Mouse (Mus musculus): ENCODE results near the gene Zfp446. TPM values are rescaled to one million over a fixed set of nuclear protein-coding genes. Genes with fewer than 3 reads are reported as not detected.

The Zfp446 gene
- polyA plus RNA-seq, 2 experiments, result 0.93 to 2.1 TPM

- peaks cover 0 to under 1% of the 10 kb centered on the region in 2 experiments; a peak in 1 of 4 replicates for H3K4me1 ChIP-seq (replicated peaks; ENCODE audit: control insufficient read depth in 2 of 2, insufficient read depth in 2 of 2, low read length in 1 of 2)
- ATAC-seq (ENCODE audit: insufficient read depth) (no peak), DNase-seq (ENCODE audit: low read depth in 3 of 3, low spot score in 3 of 3) (no peak)
- H3K9ac ChIP-seq (replicated peaks), result no peak overlapping the region
- no peaks in the 10 kb centered on the region for H3K27me3 ChIP-seq (ENCODE audit: control insufficient read depth, insufficient read depth, low read length)
- TF ChIP-seq CTCF (IDR thresholded peaks at IDR 0.05; ENCODE audit: low read depth) (peak; percentile 53), EP300 (IDR thresholded peaks at IDR 0.05; ENCODE audit: low read depth) (no peak)
- no peak overlapping the region for H3K4me2 ChIP-seq (ENCODE audit: low read depth)
- no peak overlapping the region for H3K4me3 ChIP-seq (ENCODE audit: insufficient read depth in 1 of 2, low read depth in 2 of 2, low read length in 2 of 2)
- no peak overlapping the region for H3K27ac ChIP-seq
- H3K36me3 ChIP-seq (replicated peaks; ENCODE audit: control insufficient read depth, insufficient read depth, low read depth), result no peaks in the 10 kb centered on the region
- H3K9me3 ChIP-seq (ENCODE audit: control insufficient read depth, low read length), result no peaks in the 10 kb centered on the region
Measured at GRCm38 (mm10) chr7:12943488-12943887, 34.2 kb upstream of the Zfp446 start.

- Histone ChIP-seq H3K36me3 (replicated peaks; ENCODE audit: control insufficient read depth, insufficient read depth, low read depth) (no peaks in the 10 kb centered on the region), H3K4me3 (ENCODE audit: insufficient read depth in 1 of 2, low read depth in 2 of 2, low read length in 2 of 2) (peak overlapping the region; percentile 78 to 98), H3K27ac (peak overlapping the region; percentile 79), H3K27me3 (ENCODE audit: control insufficient read depth, insufficient read depth, low read length) (no peaks in the 10 kb centered on the region), H3K4me2 (ENCODE audit: low read depth) (peak overlapping the region; percentile 97), H3K4me1 (replicated peaks; ENCODE audit: control insufficient read depth in 2 of 2, insufficient read depth in 2 of 2, low read length in 1 of 2) (peaks cover 16 to 17% of the 10 kb centered on the region in 2 experiments), H3K9me3 (ENCODE audit: control insufficient read depth, low read length) (no peaks in the 10 kb centered on the region), H3K9ac (replicated peaks) (peak overlapping the region; percentile 89)
- WGBS (ENCODE audit: insufficient replicate concordance), result 8% methylated on average over 35 of the region's 35 CpGs
- DNase-seq (ENCODE audit: low read depth in 3 of 3, low spot score in 3 of 3) (peak; percentile 98 to 99 (median 98)), ATAC-seq (ENCODE audit: insufficient read depth) (peak; percentile 97)
- no peak for TF ChIP-seq EP300 (IDR thresholded peaks at IDR 0.05; ENCODE audit: low read depth)
- peak; percentile 36; the same call in 1 of the 2 replicates for TF ChIP-seq CTCF (IDR thresholded peaks at IDR 0.05; ENCODE audit: low read depth)
Measured at GRCm38 (mm10) chr7:12949032-12949871, 28.4 kb upstream of the Zfp446 start.

- ATAC-seq (ENCODE audit: insufficient read depth) (peak; percentile 52), DNase-seq (ENCODE audit: low read depth in 3 of 3, low spot score in 3 of 3) (no peak)
- Histone ChIP-seq H3K4me1 (replicated peaks; ENCODE audit: control insufficient read depth in 2 of 2, insufficient read depth in 2 of 2, low read length in 1 of 2) (peaks cover 16 to 19% of the 10 kb centered on the region in 2 experiments), H3K27me3 (ENCODE audit: control insufficient read depth, insufficient read depth, low read length) (no peaks in the 10 kb centered on the region), H3K9ac (replicated peaks) (peak overlapping the region; percentile 89), H3K36me3 (replicated peaks; ENCODE audit: control insufficient read depth, insufficient read depth, low read depth) (no peaks in the 10 kb centered on the region), H3K4me2 (ENCODE audit: low read depth) (peak overlapping the region; percentile 97), H3K27ac (peak overlapping the region; percentile 79), H3K9me3 (ENCODE audit: control insufficient read depth, low read length) (no peaks in the 10 kb centered on the region), H3K4me3 (ENCODE audit: insufficient read depth in 1 of 2, low read depth in 2 of 2, low read length in 2 of 2) (peak overlapping the region; percentile 78 to 98)
- under 1% methylated on average over 16 of the region's 16 CpGs for WGBS (ENCODE audit: insufficient replicate concordance)
- TF ChIP-seq CTCF (IDR thresholded peaks at IDR 0.05; ENCODE audit: low read depth) (no peak), EP300 (IDR thresholded peaks at IDR 0.05; ENCODE audit: low read depth) (no peak)
Measured at GRCm38 (mm10) chr7:12949872-12950229, 27.8 kb upstream of the Zfp446 start.

- no peak overlapping the region for H3K4me2 ChIP-seq (ENCODE audit: low read depth)
- H3K9me3 ChIP-seq (ENCODE audit: control insufficient read depth, low read length), result no peaks in the 10 kb centered on the region
- peak; percentile 57; the same call in 1 of the 2 replicates for ATAC-seq (ENCODE audit: insufficient read depth)
- no peak overlapping the region for H3K27ac ChIP-seq
- H3K9ac ChIP-seq (replicated peaks), result no peak overlapping the region
- peaks cover 8 to 14% of the 10 kb centered on the region in 2 experiments for H3K4me1 ChIP-seq (replicated peaks; ENCODE audit: control insufficient read depth in 2 of 2, insufficient read depth in 2 of 2, low read length in 1 of 2)
- WGBS (ENCODE audit: insufficient replicate concordance), result 11% methylated on average over 3 of the region's 3 CpGs
- no peak overlapping the region for H3K4me3 ChIP-seq (ENCODE audit: insufficient read depth in 1 of 2, low read depth in 2 of 2, low read length in 2 of 2)
- H3K27me3 ChIP-seq (ENCODE audit: control insufficient read depth, insufficient read depth, low read length), result no peaks in the 10 kb centered on the region
- TF ChIP-seq EP300 (IDR thresholded peaks at IDR 0.05; ENCODE audit: low read depth), result no peak
- peak; percentile 53 for TF ChIP-seq CTCF (IDR thresholded peaks at IDR 0.05; ENCODE audit: low read depth)
- no peaks in the 10 kb centered on the region for H3K36me3 ChIP-seq (replicated peaks; ENCODE audit: control insufficient read depth, insufficient read depth, low read depth)
- DNase-seq (ENCODE audit: low read depth in 3 of 3, low spot score in 3 of 3), result no peak
Measured at GRCm38 (mm10) chr7:12954896-12955295, 22.8 kb upstream of the Zfp446 start.

GRCm38 (mm10) chr7:12957511-12957910 is 20.1 kb upstream of the Zfp446 start:
- Histone ChIP-seq H3K9me3 (ENCODE audit: control insufficient read depth, low read length) (no peaks in the 10 kb centered on the region), H3K36me3 (replicated peaks; ENCODE audit: control insufficient read depth, insufficient read depth, low read depth) (no peaks in the 10 kb centered on the region), H3K4me2 (ENCODE audit: low read depth) (no peak overlapping the region), H3K4me3 (ENCODE audit: insufficient read depth in 1 of 2, low read depth in 2 of 2, low read length in 2 of 2) (no peak overlapping the region), H3K27me3 (ENCODE audit: control insufficient read depth, insufficient read depth, low read length) (no peaks in the 10 kb centered on the region), H3K27ac (no peak overlapping the region), H3K9ac (replicated peaks) (no peak overlapping the region), H3K4me1 (replicated peaks; ENCODE audit: control insufficient read depth in 2 of 2, insufficient read depth in 2 of 2, low read length in 1 of 2) (peaks cover 0 to 4% of the 10 kb centered on the region in 2 experiments; a peak in 1 of 4 replicates)
- no peak for ATAC-seq (ENCODE audit: insufficient read depth)
- 55% methylated on average over 5 of the region's 5 CpGs for WGBS (ENCODE audit: insufficient replicate concordance)
- no peak for TF ChIP-seq CTCF (IDR thresholded peaks at IDR 0.05; ENCODE audit: low read depth)
- TF ChIP-seq EP300 (IDR thresholded peaks at IDR 0.05; ENCODE audit: low read depth), result no peak
- DNase-seq (ENCODE audit: low read depth in 3 of 3, low spot score in 3 of 3), result no peak

All from liver, embryonic 14.5 days (tissue).